Mouse (Mus musculus) ES-Bruce4 (cell line): ENCODE results near the gene Retreg3. TPM values are rescaled to one million over a fixed set of nuclear protein-coding genes. Genes with fewer than 3 reads are reported as not detected.

Source experiments
- H3K27ac ChIP-seq: 2 replicates; pipeline ENCODE4 v1.5.1; 2012; ENCODE audit warnings: low read length, inconsistent platforms; ENCODE audit not compliant: insufficient read depth
- H3K27me3 ChIP-seq: 2 replicates; pipeline ENCODE4 v1.6.1; 2012; ENCODE audit warnings: mild to moderate bottlenecking, low read length, inconsistent platforms; ENCODE audit not compliant: control insufficient read depth, poor library complexity, insufficient read depth, severe bottlenecking
- H3K36me3 ChIP-seq: 2 replicates; pipeline ENCODE4 v1.6.1; 2012; ENCODE audit warnings: inconsistent platforms, mild to moderate bottlenecking, low read length, moderate library complexity; ENCODE audit not compliant: control insufficient read depth, poor library complexity, insufficient read depth, severe bottlenecking
- H3K4me1 ChIP-seq: one replicate; pipeline ENCODE4 v1.8.1; 2011; ENCODE audit warnings: low read length; ENCODE audit not compliant: control insufficient read depth, insufficient read depth
- H3K4me3 ChIP-seq: 2 replicates; pipeline ENCODE4 v1.5.1; 2011; ENCODE audit warnings: low read depth, mild to moderate bottlenecking, low read length
- H3K9ac ChIP-seq: 2 replicates; pipeline ENCODE4 v1.6.1; 2012; ENCODE audit warnings: low read depth, mild to moderate bottlenecking, inconsistent platforms; ENCODE audit not compliant: poor library complexity, severe bottlenecking
- H3K9me3 ChIP-seq: replicated peaks from 2 replicates; pipeline ENCODE4 v1.6.1; 2012; ENCODE audit warnings: mild to moderate bottlenecking, low read length, inconsistent platforms; ENCODE audit not compliant: control insufficient read depth, poor library complexity, insufficient read depth, severe bottlenecking
- CTCF ChIP-seq: IDR thresholded peaks from one replicate; pipeline ENCODE4 v1.8.1; 2011; ENCODE audit warnings: low read depth, low read length
- EP300 ChIP-seq: IDR thresholded peaks from 2 replicates; pipeline ENCODE4 v1.6.1; 2011; ENCODE audit warnings: low read depth, low read length; ENCODE audit not compliant: insufficient read depth
- POLR2A ChIP-seq: IDR thresholded peaks from one replicate; pipeline ENCODE4 v1.8.1; 2011; ENCODE audit warnings: low read length; ENCODE audit not compliant: insufficient read depth
- polyA plus RNA-seq: library from polyadenylated mRNA; stranded (reverse); fragments of >200 nt; gene quantifications from 2 replicates; pipeline ENCODE4 v1.2.4, GENCODE M21; 2011; ENCODE audit warnings: low read depth; ENCODE audit not compliant: missing spikeins, insufficient read depth, insufficient read length

Retreg3 gene
- polyA plus RNA-seq, 1 experiment, result 32.3 TPM

- Histone ChIP-seq H3K27me3 (no peaks in the 10 kb centered on the region), H3K9ac (peak within 1 kb of the TSS; percentile 26), H3K9me3 (no peaks in the 10 kb centered on the region), H3K27ac (no peak within 1 kb of the TSS), H3K36me3 (no peaks in the 10 kb centered on the region), H3K4me1 (peaks cover 1% of the 10 kb centered on the region), H3K4me3 (peak within 1 kb of the TSS; percentile 26)
- TF ChIP-seq POLR2A (no peak), EP300 (peak; percentile 39; the same call in 1 of the 2 replicates), CTCF (no peak)
These were observed 36.2 kb upstream of the Retreg3 start, which contains the start of gene Tubg2 for GRCm38 (mm10) chr11:101155728-101156371. Gene Tubg2, plus strand, starts transcription at chr11:101155907.

GRCm38 (mm10) chr11:101155151-101155550 is 35.5 kb upstream of the Retreg3 start:
- no peak for TF ChIP-seq POLR2A
- no peak for TF ChIP-seq CTCF
- TF ChIP-seq EP300, result no peak
- Histone ChIP-seq H3K4me3 (no peak overlapping the region), H3K4me1 (peaks cover 1% of the 10 kb centered on the region), H3K36me3 (no peaks in the 10 kb centered on the region), H3K9ac (no peak overlapping the region), H3K27ac (no peak overlapping the region), H3K27me3 (no peaks in the 10 kb centered on the region), H3K9me3 (no peaks in the 10 kb centered on the region)

- TF ChIP-seq CTCF (no peak), EP300 (no peak), POLR2A (no peak)
- Histone ChIP-seq H3K9me3 (no peaks in the 10 kb centered on the region), H3K9ac (no peak overlapping the region), H3K4me3 (no peak overlapping the region), H3K27me3 (no peaks in the 10 kb centered on the region), H3K36me3 (no peaks in the 10 kb centered on the region), H3K4me1 (peaks cover 1% of the 10 kb centered on the region), H3K27ac (no peak overlapping the region)
These were observed 35.0 kb upstream of the Retreg3 start for GRCm38 (mm10) chr11:101154648-101155047.

- Histone ChIP-seq H3K9me3 (no peaks in the 10 kb centered on the region), H3K36me3 (no peaks in the 10 kb centered on the region), H3K27ac (no peak overlapping the region), H3K4me1 (peaks cover 3% of the 10 kb centered on the region), H3K9ac (no peak overlapping the region), H3K4me3 (no peak overlapping the region), H3K27me3 (no peaks in the 10 kb centered on the region)
- TF ChIP-seq POLR2A (no peak), EP300 (no peak), CTCF (no peak)
These were observed 33.1 kb upstream of the Retreg3 start for GRCm38 (mm10) chr11:101152825-101153224.

- no peak overlapping the region for H3K4me3 ChIP-seq
- no peaks in the 10 kb centered on the region for H3K9me3 ChIP-seq
- H3K36me3 ChIP-seq, result no peaks in the 10 kb centered on the region
- H3K27me3 ChIP-seq, result no peaks in the 10 kb centered on the region
- no peak for TF ChIP-seq CTCF
- TF ChIP-seq EP300, result no peak
- TF ChIP-seq POLR2A, result no peak
- H3K27ac ChIP-seq, result no peak overlapping the region
- no peak overlapping the region for H3K9ac ChIP-seq
- H3K4me1 ChIP-seq, result peaks cover 3% of the 10 kb centered on the region
These were observed 31.4 kb upstream of the Retreg3 start for GRCm38 (mm10) chr11:101151063-101151462.

- Histone ChIP-seq H3K9me3 (no peaks in the 10 kb centered on the region), H3K27me3 (no peaks in the 10 kb centered on the region), H3K4me1 (peaks cover 2% of the 10 kb centered on the region), H3K9ac (no peak overlapping the region), H3K36me3 (no peaks in the 10 kb centered on the region), H3K4me3 (no peak overlapping the region), H3K27ac (no peak overlapping the region)
- no peak for TF ChIP-seq CTCF
- TF ChIP-seq EP300, result no peak
- TF ChIP-seq POLR2A, result no peak
These were observed 29.7 kb upstream of the Retreg3 start for GRCm38 (mm10) chr11:101149178-101150105.
